Mouse (Mus musculus) monocyte, adult 59 days (primary cell): ENCODE data around the gene Pgls. TPM values are rescaled to one million over a fixed set of nuclear protein-coding genes. Genes with fewer than 3 reads are reported as not detected.

ENCODE experiments used
- total RNA-seq, 2 experiments: library from RNA; stranded (reverse); gene quantifications; one replicate each; pipeline ENCODE4 v1.2.4; 2023

Pgls gene
- 10 to 100 TPM; 84.7 to 86.7 TPM for total RNA-seq

GRCm38 (mm10) chr8:71591471-71592373 lies at the start of gene Pgls:
TSS of gene Pgls (plus strand) at chr8:71592176.

GRCm38 (mm10) chr8:71542632-71543343 lies 49.2 kb upstream of the Pgls start, which contains the start of gene Mvb12a:
TSS of gene Mvb12a (plus strand) at chr8:71542922.

GRCm38 (mm10) chr8:71558071-71558957 lies 33.7 kb upstream of the Pgls start, which contains the start of gene Tmem221:
TSS of gene Tmem221 (minus strand) at chr8:71558871.

GRCm38 (mm10) chr8:71566501-71566900 lies 25.5 kb upstream of the Pgls start, which contains the start of gene Nxnl1:
TSS of gene Nxnl1 (minus strand) at chr8:71566601.

GRCm38 (mm10) chr8:71568387-71568937 lies 23.5 kb upstream of the Pgls start, which contains the start of gene Slc27a1:
TSS of gene Slc27a1 (plus strand) at chr8:71568882.

GRCm38 (mm10) chr8:71597451-71597850 lies 5.5 kb downstream of the Pgls start, which contains the start of gene Fam129c:
TSS of gene Fam129c (plus strand) at chr8:71597648.

GRCm38 (mm10) chr8:71610822-71611651 lies 19.1 kb downstream of the Pgls start, which contains the start of gene Colgalt1:
TSS of gene Colgalt1 (plus strand) at chr8:71610998.

Other genes starting within 250 kb of the Pgls start
- gene Use1, start 225.3 kb upstream of the Pgls start, total RNA-seq, result 100 to 1,000 TPM; 219 to 241 TPM
- gene Ocel1, start 220.9 kb upstream of the Pgls start, total RNA-seq, result 10 to 100 TPM; 16.6 to 25.2 TPM
- 10 to 100 TPM; 27.3 to 30.2 TPM for gene Nr2f6, start 210.2 kb upstream of the Pgls start, total RNA-seq
- 1 to 10 TPM; 2.0 to 3.8 TPM for gene Ushbp1, start 196.4 kb upstream of the Pgls start, total RNA-seq
- gene Babam1, start 195.3 kb upstream of the Pgls start, total RNA-seq, result 10 to 100 TPM; 63.3 to 81.3 TPM
- gene Ankle1, start 186.2 kb upstream of the Pgls start, total RNA-seq, result under 1 TPM in 1 of 2 experiments, not detected in 1; 0.43 TPM
- gene Abhd8, start 128.5 kb upstream of the Pgls start, total RNA-seq, result 1 to 10 TPM; 6.3 to 8.4 TPM
- gene Mrpl34, start 127.2 kb upstream of the Pgls start, total RNA-seq, result 10 to 100 TPM; 33.8 to 34.0 TPM
- 10 to 100 TPM; 76.1 to 77.5 TPM for gene Dda1, start 123.0 kb upstream of the Pgls start, total RNA-seq
- 10 to 100 TPM in 1 of 2 experiments, 1 to 10 TPM in 1; 8.5 to 10.6 TPM for gene Ano8, start 106.2 kb upstream of the Pgls start, total RNA-seq
- gene Gtpbp3, start 104.1 kb upstream of the Pgls start, total RNA-seq, result 10 to 100 TPM; 11.0 to 14.0 TPM
- under 1 TPM; 0.39 to 0.52 TPM for gene Plvap, start 80.4 kb upstream of the Pgls start, total RNA-seq
- not detected for gene Ccdc194, start 66.5 kb upstream of the Pgls start, total RNA-seq
- gene Bst2, start 54.7 kb upstream of the Pgls start, total RNA-seq, result 10 to 100 TPM; 79.0 to 83.2 TPM
- 10 to 100 TPM; 36.8 to 45.1 TPM for gene Mvb12a, start 49.3 kb upstream of the Pgls start, total RNA-seq
- gene Tmem221, start 33.3 kb upstream of the Pgls start, total RNA-seq, result 1 to 10 TPM; 1.2 to 2.1 TPM
- gene Nxnl1, start 25.6 kb upstream of the Pgls start, total RNA-seq, result not detected
- gene Slc27a1, start 23.3 kb upstream of the Pgls start, total RNA-seq, result 1 to 10 TPM; 3.9 to 5.8 TPM
- gene Fam129c, start 5.5 kb downstream of the Pgls start, total RNA-seq, result 1 to 10 TPM; 4.3 to 6.5 TPM
- gene Colgalt1, start 18.8 kb downstream of the Pgls start, total RNA-seq, result 100 to 1,000 TPM; 129 to 131 TPM
- 1 to 10 TPM; 1.1 to 1.3 TPM for gene Unc13a, start 79.6 kb downstream of the Pgls start, total RNA-seq
- gene Jak3, start 84.1 kb downstream of the Pgls start, total RNA-seq, result 10 to 100 TPM; 32.0 to 37.6 TPM
- gene Insl3, start 97.0 kb downstream of the Pgls start, total RNA-seq, result 10 to 100 TPM; 11.5 to 14.2 TPM
- under 1 TPM; 0.61 to 0.66 TPM for gene B3gnt3, start 109.6 kb downstream of the Pgls start, total RNA-seq
- 10 to 100 TPM; 21.1 to 26.8 TPM for gene Fcho1, start 133.5 kb downstream of the Pgls start, total RNA-seq